Comparison of ENCODE assay signal across 27 mouse cellular contexts in the genomic region with DNA sequence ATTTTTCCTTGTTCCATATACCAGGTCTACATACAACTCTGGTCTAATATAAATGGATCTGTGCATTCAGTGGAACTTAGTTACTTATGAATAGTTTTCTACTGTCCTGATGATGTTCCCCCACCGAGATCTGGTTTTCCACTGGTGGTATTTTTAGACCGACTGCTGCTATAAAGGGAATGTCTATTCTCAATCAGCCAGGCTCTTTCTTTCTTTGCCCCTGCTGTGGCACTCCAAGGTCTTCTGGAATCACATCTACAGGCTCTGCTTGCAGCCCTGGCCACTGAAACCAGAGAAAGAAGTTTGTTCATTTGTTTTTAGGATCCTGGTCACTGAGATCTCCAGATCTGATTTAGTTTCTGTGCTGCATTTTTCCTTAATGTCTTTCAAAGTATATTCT.
DNase-seq lines count a peak whose midpoint lies in the region; ATAC-seq lines count a peak whose summit lies in the region.
"Had no signal": no experiment of that assay in that cellular context is flagged by ENCODE, and none has a peak within 500 bp of the region (broad histone marks: within the 10 kb centered on the region; RNA-seq: fewer than 3 reads in every experiment).

No protein-coding gene starts in this region.

- H3K4me3 ChIP-seq in heart, embryonic 13.5 days: no peak overlapping the region
- H3K4me3 ChIP-seq: erythroblast, embryonic 14.5 days; forebrain, embryonic 12.5 days; limb, embryonic 12.5 days; lung, embryonic 15.5 days had no signal

- H3K36me3 ChIP-seq in heart, embryonic 13.5 days: no peaks in the 10 kb centered on the region
- H3K36me3 ChIP-seq: forebrain, embryonic 12.5 days; limb, embryonic 12.5 days; lung, embryonic 15.5 days had no signal

- no peaks in the 10 kb centered on the region for H3K9me3 ChIP-seq in heart, embryonic 13.5 days
- H3K9me3 ChIP-seq: forebrain, embryonic 12.5 days; limb, embryonic 12.5 days; lung, embryonic 15.5 days had no signal

- peaks cover 11% of the 10 kb centered on the region; the same call in 1 of the 2 replicates for H3K4me1 ChIP-seq in heart, embryonic 13.5 days
- H3K4me1 ChIP-seq: forebrain, embryonic 12.5 days; limb, embryonic 12.5 days; lung, embryonic 15.5 days had no signal

- H3K4me2 ChIP-seq in heart, embryonic 13.5 days: no peak overlapping the region
- H3K4me2 ChIP-seq: forebrain, embryonic 12.5 days; limb, embryonic 12.5 days; liver, embryonic 11.5 days; lung, embryonic 15.5 days; midbrain, embryonic 11.5 days had no signal

- no peaks in the 10 kb centered on the region for H3K27me3 ChIP-seq in heart, embryonic 13.5 days (replicated peaks)
- H3K27me3 ChIP-seq: forebrain, embryonic 12.5 days; limb, embryonic 12.5 days; lung, embryonic 15.5 days had no signal

- no peak overlapping the region for H3K9ac ChIP-seq in heart, embryonic 13.5 days
- H3K9ac ChIP-seq: forebrain, embryonic 12.5 days; forebrain, postnatal 0 days; limb, embryonic 12.5 days; lung, embryonic 15.5 days had no signal

- WGBS in heart, embryonic 13.5 days: 27% methylated on average over 2 of the region's 2 CpGs

- peak overlapping the region; percentile 40; the same call in 1 of the 2 replicates for H3K27ac ChIP-seq in heart, embryonic 13.5 days (replicated peaks)
- H3K27ac ChIP-seq: forebrain, embryonic 12.5 days; limb, embryonic 12.5 days; lung, embryonic 15.5 days had no signal

- ATAC-seq in heart, embryonic 13.5 days (ENCODE audit: extremely low read depth, insufficient number of reproducible peaks, low FRiP score, low TSS enrichment): peak; percentile 51; the same call in 1 of the 2 replicates
- ATAC-seq in inflammation-experienced regulatory T-cells, adult 6 months: no peak
- ATAC-seq: activated CD4-positive, CD25-positive, alpha-beta regulatory T cell, adult 4 months; forebrain, postnatal 0 days; hindbrain, embryonic 16.5 days; intestine, embryonic 16.5 days; midbrain, embryonic 16.5 days had no signal

- intact Hi-C loops in heart, postnatal 10 days (cut with DNase I): no loop called here

- peak; percentile 1 for DNase-seq in right cerebral cortex, adult 18-20 months
- no peak for DNase-seq in right cerebral cortex, postnatal 10 days (ENCODE audit: low spot score in 2 of 2)
- peak; percentile 26 to 32 for DNase-seq in heart, postnatal 10 days
- DNase-seq in ovary, adult 18-20 months (ENCODE audit: low spot score): no peak
- DNase-seq: adrenal gland, adult 2 months; adrenal gland, postnatal 36 days; B cell, adult 2 months; cerebellum, adult 2 months; cerebellum, postnatal 14 days; forebrain, postnatal 0 days; gastrocnemius, postnatal 14 days; kidney, adult 8-10 months; kidney, postnatal 10 days; lung, postnatal 36 days; right cerebral cortex, postnatal 14 days had no signal

Comparison
In these comparisons a context has a peak if more than half of its experiments do, and no peak if none do; other contexts are left out.
1. DNase-seq: peak in right cerebral cortex, adult 18-20 months (single experiment) and heart, postnatal 10 days (2 of 2); none in right cerebral cortex, postnatal 10 days (0 of 2) and ovary, adult 18-20 months (single experiment).